Mouse (Mus musculus) v-Abl transformed pro-B cells (cell line): ENCODE measurements around the gene 1700057G04Rik.

Experiments
- in situ Hi-C, 2 experiments: fragments of 400-800 bp; cut with MboI; formaldehyde crosslinking; loops; one replicate each; pipeline ENCODE4 v1.15.1; 2025; ENCODE audit not compliant: unreplicated experiment in 2 of 2

The 1700057G04Rik gene

DNA sequence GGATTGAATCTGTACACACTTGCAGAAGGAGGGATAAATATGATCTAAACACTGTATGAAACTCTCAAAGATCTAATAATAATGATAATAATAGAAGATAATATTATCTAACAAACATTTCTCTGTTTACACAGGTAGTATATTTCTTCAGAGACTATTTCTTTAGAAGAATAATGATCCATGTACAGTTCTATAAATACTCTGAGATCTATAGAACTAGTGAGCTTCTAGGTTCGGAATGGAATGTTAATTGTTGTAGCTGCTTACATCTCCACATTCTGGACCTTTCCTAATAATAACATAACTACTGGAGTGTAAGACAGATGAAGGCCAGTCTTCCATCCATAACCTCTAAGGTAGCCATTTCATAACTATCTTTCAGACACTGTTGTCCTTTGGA lies at the start of gene 1700057G04Rik:
TSS of gene 1700057G04Rik (plus strand) at position 301 of the 400 bp plus-strand sequence.
- in situ Hi-C loops = no loop called here

DNA sequence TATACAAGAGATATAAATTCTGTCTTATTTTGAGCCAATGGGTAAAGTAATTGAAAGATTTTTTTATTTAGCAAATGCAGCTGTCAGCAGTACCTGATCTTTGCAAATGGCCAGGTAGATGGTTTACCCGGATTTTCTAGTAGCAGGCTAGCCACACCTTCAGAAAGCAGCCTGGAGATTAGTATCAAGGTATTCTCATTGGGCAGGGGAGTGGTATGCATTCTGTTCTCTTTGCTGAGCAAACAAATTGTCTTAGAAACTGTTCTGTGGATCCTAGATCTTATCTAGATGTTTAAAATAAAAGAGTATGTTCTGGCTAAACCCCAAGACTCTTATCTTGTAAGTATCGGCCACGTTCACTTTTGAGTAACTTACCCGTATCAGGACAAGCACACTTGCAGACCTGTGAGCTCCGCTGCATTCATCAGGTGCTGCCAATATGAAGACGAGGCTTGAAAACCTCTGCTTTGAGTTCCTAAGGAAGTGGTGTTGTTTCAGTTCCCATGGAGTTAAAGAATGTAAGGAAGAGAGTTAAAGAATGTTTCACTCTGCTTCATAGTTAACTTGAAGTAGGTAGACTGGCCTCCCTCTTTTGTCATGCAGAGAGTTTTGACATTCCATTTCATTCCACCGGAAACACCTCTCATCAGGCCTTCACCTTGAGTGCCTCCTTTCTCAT lies 48.6 kb upstream of the 1700057G04Rik start:
- in situ Hi-C loops = no loop called here

DNA sequence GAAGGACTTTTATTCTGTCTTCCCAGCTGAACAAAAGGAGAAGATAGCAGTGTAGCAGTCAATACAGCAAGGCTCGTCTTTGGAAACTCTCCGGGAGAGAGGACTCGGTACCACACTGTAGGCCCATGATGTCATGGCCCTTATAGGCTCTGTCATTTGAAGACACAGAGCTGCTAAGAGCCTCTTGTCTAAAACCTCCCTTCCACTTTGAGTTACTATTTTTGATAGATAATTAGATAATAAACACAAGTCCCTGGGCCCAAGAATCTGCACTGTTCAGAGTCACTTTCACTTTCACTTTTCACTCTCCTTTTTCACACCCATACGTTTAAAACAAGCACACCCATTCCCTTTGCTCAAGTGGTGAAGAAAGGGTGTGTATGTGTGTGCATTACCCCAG lies 43.5 kb upstream of the 1700057G04Rik start:
- in situ Hi-C loops = no loop called here

DNA sequence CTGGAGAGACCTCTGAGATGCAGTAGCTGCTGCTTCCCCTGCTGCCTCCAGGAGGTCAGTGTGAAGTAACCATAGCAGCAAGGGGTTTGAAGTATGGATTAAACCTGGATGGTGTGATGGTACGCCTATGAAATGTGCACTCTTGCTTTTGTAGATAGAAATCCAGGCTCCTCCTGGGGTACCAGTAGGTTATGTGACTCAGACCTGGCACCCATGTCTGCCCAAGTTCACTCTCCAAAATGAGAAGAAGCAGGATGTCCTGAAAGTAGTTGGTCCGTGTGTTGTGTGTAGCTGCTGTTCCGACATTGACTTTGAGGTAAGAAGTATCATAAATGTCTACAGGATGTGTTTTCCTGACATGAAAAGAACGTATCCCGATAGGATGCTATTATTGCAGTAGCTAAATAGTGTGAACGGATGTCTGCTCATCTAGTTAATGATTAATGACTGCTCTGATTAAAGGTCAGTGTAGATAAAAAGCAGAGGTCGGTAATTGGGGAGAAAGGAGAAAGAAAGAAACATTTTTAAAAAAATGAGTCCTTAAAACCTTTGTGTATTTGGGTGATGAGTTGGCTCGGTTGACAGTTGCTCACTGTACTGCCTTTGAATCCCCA lies 42.5 kb upstream of the 1700057G04Rik start:
- in situ Hi-C loops = no loop called here

DNA sequence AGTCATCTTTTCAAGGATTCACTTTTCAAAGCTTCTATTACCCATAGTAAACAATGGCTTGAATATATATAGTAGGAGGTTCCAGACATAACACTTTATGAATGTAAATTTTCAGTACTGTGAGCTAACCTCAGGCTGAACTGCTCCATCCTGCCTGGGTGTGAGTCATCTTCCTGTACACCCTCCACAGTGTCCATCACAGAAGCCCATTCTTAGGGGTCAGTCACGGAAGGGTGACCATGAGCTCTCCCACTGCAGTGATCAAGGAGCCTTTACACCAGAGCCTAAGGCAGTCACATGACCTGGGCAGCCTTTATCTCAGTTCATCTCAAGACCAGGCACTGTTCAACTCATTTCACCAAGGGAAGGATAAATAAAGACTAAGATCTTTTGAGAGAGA lies 41.4 kb upstream of the 1700057G04Rik start:
- in situ Hi-C loops = no loop called here

DNA sequence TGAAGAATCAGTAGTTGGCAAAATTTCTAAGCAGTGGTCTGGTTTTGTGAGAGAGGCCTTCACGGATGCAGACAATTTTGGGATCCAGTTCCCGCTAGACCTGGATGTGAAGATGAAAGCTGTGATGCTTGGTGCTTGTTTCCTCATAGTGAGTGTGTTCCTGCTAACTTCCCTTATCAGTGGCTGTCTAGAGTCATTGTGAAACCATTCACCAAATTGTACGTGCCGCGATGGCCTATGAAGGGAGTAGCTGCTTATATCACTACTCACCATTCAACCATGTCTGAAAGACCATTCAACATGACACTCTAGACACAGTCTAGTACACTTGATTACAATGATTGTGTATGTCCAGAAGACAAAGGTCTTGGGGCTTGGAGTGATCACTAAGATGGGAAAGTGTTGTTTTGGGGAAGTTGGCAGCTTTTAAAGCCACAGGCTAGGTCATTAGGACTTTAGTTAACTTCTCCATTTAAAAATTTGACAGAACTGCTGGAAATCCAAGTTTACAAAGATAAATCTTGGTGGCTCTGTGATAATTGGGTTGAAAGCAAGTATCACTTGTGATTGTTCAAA lies 39.3 kb upstream of the 1700057G04Rik start:
- in situ Hi-C loops = no loop called here

DNA sequence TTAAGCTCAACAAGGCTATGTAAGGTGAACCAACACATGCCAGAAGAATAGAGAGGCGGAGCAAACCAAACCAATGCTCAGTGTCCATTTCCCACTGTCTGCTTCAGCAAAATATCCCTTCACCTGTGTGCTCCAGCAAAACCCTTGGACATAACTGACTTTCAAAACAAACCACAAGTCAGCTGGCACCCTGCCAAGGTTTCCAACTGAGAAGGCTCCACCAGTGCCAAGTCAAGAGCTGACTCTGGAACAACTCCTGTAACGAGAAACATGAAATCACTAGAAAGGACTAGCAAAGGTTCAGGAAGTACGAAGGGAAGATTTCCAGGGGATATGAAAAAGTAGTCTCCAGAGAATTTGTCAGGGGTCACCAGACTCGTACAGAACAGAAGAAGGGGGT lies 38.2 kb upstream of the 1700057G04Rik start:
- in situ Hi-C loops = no loop called here

DNA sequence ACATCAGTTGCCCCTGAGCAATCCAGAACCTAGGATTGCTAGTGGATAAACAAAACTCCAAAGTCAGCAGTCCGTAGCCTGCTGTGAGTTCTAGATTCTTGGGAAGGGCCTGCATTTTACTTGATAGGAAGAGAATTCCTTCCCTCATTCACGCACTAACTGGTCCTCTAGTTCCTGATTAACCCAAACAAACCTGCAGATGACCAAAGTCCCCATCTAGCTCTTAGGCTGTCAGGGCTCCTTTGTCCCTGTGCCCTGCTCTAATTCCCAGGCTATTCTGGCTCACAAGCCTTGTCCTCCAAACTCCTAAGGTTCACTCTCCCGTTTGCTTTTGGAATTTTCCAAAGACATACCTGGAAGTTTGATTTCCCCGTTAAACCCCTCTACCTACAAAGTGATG lies 36.5 kb upstream of the 1700057G04Rik start:
- in situ Hi-C loops = no loop called here

DNA sequence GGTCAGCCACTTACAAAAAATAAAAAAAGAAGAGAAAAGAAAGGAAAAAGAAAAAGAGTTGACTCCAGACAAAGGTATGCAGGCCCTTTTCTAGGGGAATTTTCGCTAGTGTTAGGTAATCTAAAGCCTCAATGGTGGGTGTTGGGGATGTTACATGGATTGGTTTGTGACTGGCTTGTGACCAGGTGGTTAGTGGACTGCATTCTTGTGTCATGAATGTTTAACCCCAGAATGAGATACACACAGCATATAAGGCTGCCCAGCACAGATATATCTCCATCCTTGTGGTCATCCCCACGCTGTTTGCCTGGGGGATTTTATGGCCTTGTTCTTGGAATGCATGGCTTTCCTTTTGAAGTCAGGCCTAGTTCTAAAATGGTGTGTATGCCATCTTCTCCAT lies 35.9 kb upstream of the 1700057G04Rik start:
- in situ Hi-C loops = no loop called here

DNA sequence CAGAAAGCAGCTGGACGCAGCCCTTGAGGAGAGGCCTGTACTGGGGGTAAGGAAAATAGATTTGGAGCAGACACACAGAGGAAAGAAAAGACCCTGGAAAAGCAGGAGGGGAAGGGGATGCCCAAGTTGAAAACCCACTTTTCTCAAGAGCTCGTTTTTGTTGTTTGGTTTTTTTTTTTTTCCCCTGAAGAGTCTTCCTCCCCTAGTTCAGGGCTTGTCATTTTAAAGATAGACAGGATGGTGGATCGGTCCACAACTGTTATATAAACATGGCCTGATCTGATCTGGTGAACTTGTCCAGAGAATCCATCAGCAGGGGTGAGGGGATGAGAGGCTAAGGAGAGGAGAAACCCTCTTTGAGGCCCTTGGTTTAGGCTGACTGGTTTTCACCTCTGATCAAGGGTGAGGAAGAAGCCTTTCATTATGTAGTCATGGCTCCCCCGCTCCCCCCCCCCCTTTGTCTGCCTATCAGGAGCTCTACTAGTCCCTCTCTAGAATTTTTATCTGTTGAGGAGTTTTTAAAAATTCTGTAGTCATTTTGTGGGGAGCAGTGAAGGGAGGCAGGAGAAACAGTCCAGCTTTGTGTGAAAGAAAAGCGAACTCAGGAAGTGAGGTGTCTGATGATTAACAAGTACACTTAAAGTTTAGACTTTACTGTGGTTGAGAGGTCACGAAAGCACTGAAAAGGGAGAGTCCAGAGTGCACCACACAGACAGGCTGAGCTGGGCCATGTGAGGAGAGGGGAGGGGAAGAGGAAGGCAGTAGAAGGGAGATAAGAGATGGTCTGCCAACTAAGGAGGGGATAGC lies 35.0 kb upstream of the 1700057G04Rik start:
- in situ Hi-C loops = no loop called here

DNA sequence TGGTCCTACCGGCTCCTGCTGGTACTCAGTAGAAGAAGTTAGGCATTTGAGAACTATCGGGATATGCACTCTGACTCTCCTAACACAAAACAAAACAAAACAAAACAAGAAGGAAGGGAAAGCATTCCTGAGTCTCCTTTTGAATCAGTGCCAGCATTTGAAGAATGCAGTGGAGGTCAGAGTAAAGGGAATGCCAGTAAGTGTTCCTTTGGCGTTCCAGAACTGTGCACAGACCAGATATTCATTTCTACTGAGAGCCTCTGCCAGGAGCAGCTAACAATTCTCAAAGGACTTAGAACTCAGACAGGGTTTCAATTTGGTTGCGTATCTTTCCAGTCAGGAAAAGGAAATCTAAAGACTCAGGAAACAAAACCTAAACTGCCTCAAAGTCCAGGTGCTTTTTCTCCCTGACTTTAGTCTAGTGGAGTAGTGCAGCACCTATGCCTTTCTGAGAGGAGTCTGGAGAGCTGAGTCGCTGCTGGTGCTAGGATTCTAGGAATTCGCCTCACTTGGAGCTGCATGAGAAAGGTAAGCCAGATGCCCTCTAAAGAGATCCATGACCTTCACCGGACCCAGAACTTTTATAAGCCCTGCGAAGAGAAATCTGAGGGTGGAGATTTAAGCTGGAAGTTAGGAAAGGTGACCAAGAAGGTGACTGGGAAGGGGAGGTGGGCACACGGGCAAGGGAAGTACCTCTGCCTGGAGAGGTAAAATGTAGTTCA lies 33.5 kb upstream of the 1700057G04Rik start, which contains the start of gene Plscr2:
TSS of gene Plscr2 (plus strand) at position 117 of the 722 bp plus-strand sequence.
- in situ Hi-C loops = no loop called here

DNA sequence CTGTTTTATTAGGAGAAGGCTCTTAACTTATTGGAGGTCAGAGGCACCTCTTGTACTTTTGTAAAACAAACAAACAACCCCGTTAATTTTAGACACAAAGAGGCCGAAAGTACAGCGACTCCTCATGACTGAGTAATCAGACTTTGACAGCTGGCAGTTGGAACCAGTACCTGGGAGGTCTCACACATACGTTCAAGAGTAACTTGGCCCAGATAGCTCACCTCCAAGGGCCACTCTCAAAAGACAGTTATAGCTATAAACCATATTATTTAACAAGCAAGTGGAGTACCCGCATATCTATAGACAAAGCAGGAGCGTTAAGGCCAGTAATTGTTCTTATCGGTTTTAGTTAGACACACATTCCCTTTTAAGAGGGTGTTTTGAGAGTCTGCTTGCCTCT lies 32.8 kb upstream of the 1700057G04Rik start:
- in situ Hi-C loops = no loop called here

DNA sequence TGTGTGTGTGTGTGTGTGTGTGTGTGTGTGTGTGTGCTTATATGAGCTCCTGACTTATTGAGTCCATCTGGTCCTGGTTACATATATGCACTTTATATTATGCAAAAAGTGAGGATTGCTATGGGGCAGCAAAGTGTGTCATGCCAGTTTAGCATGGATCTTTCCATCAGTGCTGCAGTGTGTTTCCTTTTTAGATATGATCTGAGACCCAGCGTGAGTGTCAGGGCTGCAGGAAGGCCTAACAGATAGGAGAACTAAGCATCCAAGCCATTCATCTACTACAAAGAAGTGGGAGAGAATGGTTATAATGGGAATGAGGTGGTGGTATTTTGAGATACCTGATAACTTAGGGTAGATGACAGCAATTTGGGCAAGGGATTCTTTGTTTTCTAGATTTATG lies 29.1 kb upstream of the 1700057G04Rik start:
- in situ Hi-C loops = no loop called here

DNA sequence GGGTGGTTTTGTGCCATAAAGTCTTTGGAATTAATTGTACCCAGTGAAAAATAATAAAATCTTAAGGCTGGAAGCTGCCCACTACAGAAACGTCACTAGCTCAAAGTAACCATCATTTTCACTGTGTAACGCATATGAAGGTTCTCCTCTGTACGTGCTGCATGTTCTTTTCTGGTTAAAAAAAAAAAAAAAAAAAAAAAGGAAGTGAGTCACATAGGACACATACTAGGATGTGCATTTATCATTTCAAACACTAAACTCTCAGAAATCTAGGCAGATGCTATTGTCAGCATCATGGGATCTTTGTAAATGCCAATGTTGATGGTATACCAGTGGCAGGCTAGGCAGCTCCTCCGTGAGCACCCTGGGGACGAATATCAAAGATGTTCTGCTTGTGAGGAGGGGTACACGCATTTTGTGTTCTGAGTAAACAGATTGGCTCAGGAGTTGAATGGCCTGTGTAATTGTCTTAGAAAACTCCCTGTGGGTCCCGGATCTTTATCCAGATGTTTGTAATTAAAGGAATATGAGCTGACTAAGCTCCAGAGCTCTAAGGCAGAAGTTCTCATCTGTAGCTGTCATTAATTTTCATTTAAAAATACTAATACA lies 26.5 kb upstream of the 1700057G04Rik start:
- in situ Hi-C loops = no loop called here

DNA sequence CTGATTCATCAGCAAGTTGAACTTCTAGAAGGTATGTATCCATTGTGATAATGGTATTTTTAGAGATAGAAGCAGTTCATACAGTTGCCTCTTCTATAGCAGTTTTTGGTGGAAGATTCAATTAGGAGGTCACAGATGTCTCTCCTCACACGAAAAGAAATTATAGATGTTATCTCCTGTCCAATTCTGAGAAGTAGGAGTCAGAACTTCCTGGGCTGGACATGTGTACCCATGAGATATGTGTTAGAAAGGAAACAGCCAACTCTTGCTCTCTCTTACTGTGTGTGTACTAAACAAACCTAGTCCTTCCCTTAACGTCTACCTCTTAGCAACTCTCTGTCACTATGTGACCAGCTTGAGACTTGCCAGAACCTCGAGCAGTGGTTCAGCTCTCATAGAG lies 19.5 kb upstream of the 1700057G04Rik start:
- in situ Hi-C loops = no loop called here

DNA sequence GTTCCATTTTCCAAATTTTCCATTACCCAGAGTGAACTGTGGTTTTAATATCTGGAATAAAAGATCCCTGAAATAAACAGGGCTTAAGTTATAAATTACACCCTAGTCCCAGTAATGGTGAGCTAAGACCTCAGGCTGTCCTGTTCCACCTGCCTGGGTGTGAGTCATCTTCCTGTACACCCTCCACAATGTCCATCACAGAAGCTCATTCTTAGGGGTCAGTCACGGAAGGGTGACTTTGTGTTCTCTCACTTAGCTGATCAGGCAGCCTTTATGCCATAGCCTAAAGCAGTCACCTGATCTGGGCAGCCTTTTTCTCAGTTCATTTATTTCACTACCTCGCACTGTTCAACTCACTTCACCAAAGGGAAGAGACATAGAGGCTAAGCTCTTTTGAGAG lies 17.0 kb upstream of the 1700057G04Rik start:
- in situ Hi-C loops = no loop called here

DNA sequence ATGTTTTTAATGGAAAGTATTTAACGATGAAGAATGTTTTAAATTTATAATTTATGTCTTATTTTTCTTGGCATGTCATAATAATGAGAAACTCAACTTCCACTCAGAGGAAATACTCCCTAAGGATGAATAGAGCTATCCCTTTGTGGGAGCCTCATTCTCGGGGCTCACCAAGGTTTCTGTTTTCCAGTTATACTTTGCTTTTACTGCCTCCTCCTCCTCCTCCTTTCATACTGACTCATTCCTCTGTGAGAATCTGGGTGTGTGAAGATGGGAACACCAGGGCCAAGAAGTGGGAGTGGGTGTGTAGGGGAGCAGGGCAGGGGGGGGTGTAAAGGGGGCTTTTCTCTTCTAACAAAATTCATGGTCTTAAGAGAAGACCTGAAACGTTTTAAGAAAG lies 16.3 kb upstream of the 1700057G04Rik start:
- in situ Hi-C loops = no loop called here

DNA sequence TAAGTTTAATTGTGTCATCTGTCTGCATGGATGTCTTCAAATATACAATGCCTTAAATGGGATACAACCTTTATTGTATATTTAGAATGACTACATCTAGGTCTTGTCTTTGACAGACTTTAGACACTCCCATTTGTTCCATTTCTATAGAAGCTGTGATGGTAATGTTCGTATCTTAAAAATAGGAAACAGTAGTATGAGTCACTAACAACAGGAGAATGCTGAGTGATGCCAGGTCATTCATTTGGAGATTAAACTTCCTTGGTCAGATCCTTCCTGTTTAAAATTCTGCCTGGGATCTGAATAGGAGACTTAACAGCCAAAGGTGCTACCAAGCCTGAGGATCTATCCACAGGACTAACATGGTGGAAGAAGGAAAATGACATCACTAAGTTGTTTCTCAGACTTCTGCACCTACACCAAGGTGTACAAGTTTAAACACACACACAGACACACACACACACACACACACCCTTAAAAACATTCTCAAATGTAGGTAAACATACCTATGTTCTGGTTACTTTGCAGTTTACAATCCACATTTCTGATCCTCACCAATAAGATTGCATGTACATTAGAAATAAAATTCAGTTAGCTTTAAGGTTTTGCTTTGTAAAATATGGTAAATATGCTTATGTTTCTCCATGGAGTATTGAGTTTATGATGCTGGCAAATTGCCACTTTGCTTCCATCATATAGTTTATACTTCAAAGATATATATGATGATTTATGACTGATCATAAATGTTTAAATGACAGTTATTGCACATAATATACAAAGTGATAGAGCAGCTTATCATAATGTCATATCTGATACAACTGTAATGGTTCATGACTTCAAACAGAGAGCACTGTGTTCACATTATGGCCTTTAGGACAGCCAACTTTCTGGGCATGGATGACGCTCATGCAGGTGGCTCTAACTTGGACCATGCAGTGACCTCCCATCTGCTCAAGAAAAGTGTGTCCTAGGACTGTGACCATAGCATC lies 15.3 kb upstream of the 1700057G04Rik start:
- in situ Hi-C loops = no loop called here

DNA sequence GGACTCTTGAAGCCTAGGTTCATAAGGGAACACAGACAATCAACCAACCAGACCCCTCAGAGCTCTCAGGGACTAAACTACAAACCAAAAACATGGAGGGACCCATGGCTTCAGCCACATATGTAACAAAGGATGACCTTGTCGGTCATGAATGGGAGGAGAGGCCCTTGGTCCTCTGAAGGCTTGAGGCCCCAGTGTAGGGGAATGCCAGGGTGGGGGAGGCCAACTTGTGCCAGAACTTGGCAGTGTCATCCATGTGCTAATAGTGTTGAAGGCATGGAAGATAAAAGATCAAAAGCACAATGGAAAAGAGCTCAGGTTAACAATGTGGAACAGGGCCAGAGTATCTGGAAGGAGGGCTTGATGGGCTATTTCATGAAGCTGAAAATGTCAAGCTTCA lies 10.9 kb upstream of the 1700057G04Rik start:
- in situ Hi-C loops = no loop called here
